Mouse (Mus musculus): ENCODE data around the gene Ehmt1. TPM values are rescaled to one million over a fixed set of nuclear protein-coding genes. Genes with fewer than 3 reads are reported as not detected.

Gene Ehmt1
- polyA plus RNA-seq, 1 experiment, result 14.8 TPM

DNA sequence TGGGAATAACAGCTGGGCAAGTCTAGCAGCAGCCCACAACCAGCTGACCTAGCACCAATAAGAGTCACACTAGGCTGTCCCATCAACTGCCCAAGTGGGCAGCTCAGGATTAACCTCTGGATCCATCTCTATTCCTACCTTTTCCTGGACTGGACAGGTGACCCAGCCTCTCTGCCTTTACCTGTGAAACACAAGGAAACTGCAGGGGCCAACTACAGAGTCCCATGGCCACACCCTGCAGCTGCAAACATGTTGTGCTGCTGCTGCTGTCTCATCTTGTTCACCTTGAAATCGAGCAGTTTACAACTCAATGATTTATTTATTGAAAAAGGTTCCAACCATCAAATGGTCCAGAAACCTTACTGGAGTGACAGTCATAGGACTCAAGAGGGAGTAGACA lies 72.9 kb downstream of the Ehmt1 start:
- H3ac ChIP-seq (ENCODE audit: control insufficient read depth, insufficient read length), result no peak overlapping the region
- H3K4me2 ChIP-seq (ENCODE audit: low read depth), result no peak overlapping the region
- H3K79me2 ChIP-seq (ENCODE audit: control insufficient read depth, insufficient read depth), result no peaks in the 10 kb centered on the region
- H3K27me3 ChIP-seq (ENCODE audit: control insufficient read depth, insufficient read depth, insufficient read length), result no peaks in the 10 kb centered on the region
- H3K36me3 ChIP-seq (ENCODE audit: control insufficient read depth, insufficient read depth), result peaks cover 30% of the 10 kb centered on the region
- no peak for TF ChIP-seq TCF12 (IDR thresholded peaks at IDR 0.05; ENCODE audit: insufficient read depth, poor library complexity, severe bottlenecking)
- TF ChIP-seq CEBPB (IDR thresholded peaks at IDR 0.05; ENCODE audit: insufficient read depth, poor library complexity, severe bottlenecking), result no peak
- TF ChIP-seq MYOD1 (IDR thresholded peaks at IDR 0.05; ENCODE audit: control insufficient read depth in 1 of 3, insufficient read length in 2 of 3, low read depth in 2 of 3), result no peak
- TF ChIP-seq MYOG (IDR thresholded peaks at IDR 0.05; ENCODE audit: control insufficient read depth in 1 of 3, insufficient read depth in 1 of 3, insufficient read length in 2 of 3, low read depth in 2 of 3), result no peak
- no peak for TF ChIP-seq MAX (IDR thresholded peaks at IDR 0.05; ENCODE audit: low read depth)
- TF ChIP-seq POLR2A (IDR thresholded peaks at IDR 0.05; ENCODE audit: insufficient read length, low read depth), result no peak
- TF ChIP-seq USF1 (IDR thresholded peaks at IDR 0.05; ENCODE audit: low read depth), result no peak
- TF ChIP-seq SRF (IDR thresholded peaks at IDR 0.05; ENCODE audit: control insufficient read depth, insufficient read length, low read depth), result no peak
- no peak for TF ChIP-seq TCF3 (IDR thresholded peaks at IDR 0.05; ENCODE audit: insufficient read length, low read depth)
- TF ChIP-seq E2F4 (IDR thresholded peaks at IDR 0.05; ENCODE audit: insufficient read depth), result no peak
- TF ChIP-seq POLR2AphosphoS2 (IDR thresholded peaks at IDR 0.05; ENCODE audit: insufficient read length, low read depth), result no peak
- TF ChIP-seq REST (IDR thresholded peaks at IDR 0.05; ENCODE audit: insufficient read depth, insufficient read length), result no peak
- H3K4me3 ChIP-seq, result no peak overlapping the region

DNA sequence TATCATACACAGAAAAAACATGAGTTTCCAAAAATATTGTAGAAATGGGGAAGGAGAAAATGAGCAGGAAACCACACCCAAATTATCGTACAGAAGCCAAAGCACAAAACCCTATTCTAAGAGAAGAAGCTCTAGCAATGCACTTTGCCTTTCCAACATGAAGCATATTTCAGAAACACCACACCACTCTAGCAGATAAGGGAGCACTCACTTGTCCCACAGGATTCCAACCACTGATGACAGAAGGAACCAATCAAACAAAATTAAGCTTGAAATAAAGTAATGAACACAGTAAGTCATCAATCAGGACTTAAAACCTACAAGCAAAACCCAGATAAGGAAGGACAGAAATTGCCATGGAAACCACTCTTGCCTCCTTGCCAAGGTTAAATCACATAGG lies 74.2 kb downstream of the Ehmt1 start:
- no peak overlapping the region for H3ac ChIP-seq (ENCODE audit: control insufficient read depth, insufficient read length)
- peaks cover 24% of the 10 kb centered on the region for H3K36me3 ChIP-seq (ENCODE audit: control insufficient read depth, insufficient read depth)
- TF ChIP-seq POLR2AphosphoS2 (IDR thresholded peaks at IDR 0.05; ENCODE audit: insufficient read length, low read depth) (no peak), TCF12 (IDR thresholded peaks at IDR 0.05; ENCODE audit: insufficient read depth, poor library complexity, severe bottlenecking) (no peak), POLR2A (IDR thresholded peaks at IDR 0.05; ENCODE audit: insufficient read length, low read depth) (no peak), E2F4 (IDR thresholded peaks at IDR 0.05; ENCODE audit: insufficient read depth) (no peak), REST (IDR thresholded peaks at IDR 0.05; ENCODE audit: insufficient read depth, insufficient read length) (no peak), USF1 (IDR thresholded peaks at IDR 0.05; ENCODE audit: low read depth) (no peak), SRF (IDR thresholded peaks at IDR 0.05; ENCODE audit: control insufficient read depth, insufficient read length, low read depth) (no peak), MYOD1 (IDR thresholded peaks at IDR 0.05; ENCODE audit: control insufficient read depth in 1 of 3, insufficient read length in 2 of 3, low read depth in 2 of 3) (no peak), MYOG (IDR thresholded peaks at IDR 0.05; ENCODE audit: control insufficient read depth in 1 of 3, insufficient read depth in 1 of 3, insufficient read length in 2 of 3, low read depth in 2 of 3) (no peak), CEBPB (IDR thresholded peaks at IDR 0.05; ENCODE audit: insufficient read depth, poor library complexity, severe bottlenecking) (no peak)
- no peak overlapping the region for H3K4me3 ChIP-seq
- no peak overlapping the region for H3K4me2 ChIP-seq (ENCODE audit: low read depth)
- H3K79me2 ChIP-seq (ENCODE audit: control insufficient read depth, insufficient read depth), result no peaks in the 10 kb centered on the region
- H3K27me3 ChIP-seq (ENCODE audit: control insufficient read depth, insufficient read depth, insufficient read length), result no peaks in the 10 kb centered on the region

DNA sequence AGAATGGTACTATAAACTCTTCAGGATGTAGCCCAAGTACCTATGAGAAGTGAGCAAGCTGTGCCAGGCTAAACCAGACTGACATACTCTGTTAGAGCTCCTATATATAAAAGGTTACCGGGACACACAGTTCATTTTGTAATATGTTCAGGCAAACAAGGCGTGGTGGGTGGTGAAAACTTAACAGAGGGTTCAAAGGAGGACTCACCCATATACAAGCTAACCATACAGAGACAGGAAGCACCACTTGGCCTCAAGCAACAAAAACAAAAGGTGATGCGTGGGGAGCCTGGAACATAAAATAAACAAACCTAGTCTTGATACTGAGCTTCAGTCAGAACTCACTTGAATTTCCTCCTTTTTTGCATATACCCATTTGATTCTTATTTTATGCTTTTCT lies 88.8 kb downstream of the Ehmt1 start:
- Histone ChIP-seq H3ac (ENCODE audit: control insufficient read depth, insufficient read length) (no peak overlapping the region), H3K27me3 (ENCODE audit: control insufficient read depth, insufficient read depth, insufficient read length) (no peaks in the 10 kb centered on the region), H3K4me3 (no peak overlapping the region), H3K79me2 (ENCODE audit: control insufficient read depth, insufficient read depth) (no peaks in the 10 kb centered on the region), H3K4me2 (ENCODE audit: low read depth) (no peak overlapping the region), H3K36me3 (ENCODE audit: control insufficient read depth, insufficient read depth) (peaks cover 36% of the 10 kb centered on the region)
- TF ChIP-seq E2F4 (IDR thresholded peaks at IDR 0.05; ENCODE audit: insufficient read depth), result no peak
- no peak for TF ChIP-seq USF1 (IDR thresholded peaks at IDR 0.05; ENCODE audit: low read depth)
- TF ChIP-seq TCF12 (IDR thresholded peaks at IDR 0.05; ENCODE audit: insufficient read depth, poor library complexity, severe bottlenecking), result no peak
- no peak for TF ChIP-seq CEBPB (IDR thresholded peaks at IDR 0.05; ENCODE audit: insufficient read depth, poor library complexity, severe bottlenecking)
- TF ChIP-seq POLR2AphosphoS2 (IDR thresholded peaks at IDR 0.05; ENCODE audit: insufficient read length, low read depth), result no peak
- TF ChIP-seq POLR2A (IDR thresholded peaks at IDR 0.05; ENCODE audit: insufficient read length, low read depth), result no peak
- no peak for TF ChIP-seq MYOG (IDR thresholded peaks at IDR 0.05; ENCODE audit: control insufficient read depth in 1 of 3, insufficient read depth in 1 of 3, insufficient read length in 2 of 3, low read depth in 2 of 3)
- TF ChIP-seq SRF (IDR thresholded peaks at IDR 0.05; ENCODE audit: control insufficient read depth, insufficient read length, low read depth), result no peak
- no peak for TF ChIP-seq MYOD1 (IDR thresholded peaks at IDR 0.05; ENCODE audit: control insufficient read depth in 1 of 3, insufficient read length in 2 of 3, low read depth in 2 of 3)
- no peak for TF ChIP-seq TCF3 (IDR thresholded peaks at IDR 0.05; ENCODE audit: insufficient read length, low read depth)
- TF ChIP-seq MAX (IDR thresholded peaks at IDR 0.05; ENCODE audit: low read depth), result no peak
- TF ChIP-seq REST (IDR thresholded peaks at IDR 0.05; ENCODE audit: insufficient read depth, insufficient read length), result no peak

DNA sequence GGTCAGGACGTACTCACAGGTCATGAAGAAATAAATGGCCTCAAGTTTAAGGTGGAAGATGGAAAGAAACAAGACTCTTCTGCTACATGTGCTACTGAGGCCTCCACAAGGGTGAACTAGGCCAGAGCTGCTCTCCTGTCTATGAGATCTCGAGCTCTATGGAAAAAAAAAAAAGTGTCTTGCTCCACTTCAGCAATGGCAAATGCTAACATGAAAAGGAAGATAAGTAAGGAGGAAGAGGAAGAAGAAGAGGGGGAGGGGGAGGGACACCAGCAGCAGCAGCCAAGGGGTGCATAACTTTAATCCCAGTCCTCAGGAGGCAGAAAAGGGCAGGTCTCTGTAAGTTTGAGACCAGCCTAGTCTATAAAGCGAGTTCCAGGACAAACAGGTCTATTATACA lies 109.7 kb downstream of the Ehmt1 start:
- Histone ChIP-seq H3ac (ENCODE audit: control insufficient read depth, insufficient read length) (no peak overlapping the region), H3K79me2 (ENCODE audit: control insufficient read depth, insufficient read depth) (no peaks in the 10 kb centered on the region), H3K27me3 (ENCODE audit: control insufficient read depth, insufficient read depth, insufficient read length) (no peaks in the 10 kb centered on the region), H3K4me2 (ENCODE audit: low read depth) (no peak overlapping the region), H3K36me3 (ENCODE audit: control insufficient read depth, insufficient read depth) (peaks cover 41% of the 10 kb centered on the region), H3K4me3 (no peak overlapping the region)
- no peak for TF ChIP-seq CEBPB (IDR thresholded peaks at IDR 0.05; ENCODE audit: insufficient read depth, poor library complexity, severe bottlenecking)

DNA sequence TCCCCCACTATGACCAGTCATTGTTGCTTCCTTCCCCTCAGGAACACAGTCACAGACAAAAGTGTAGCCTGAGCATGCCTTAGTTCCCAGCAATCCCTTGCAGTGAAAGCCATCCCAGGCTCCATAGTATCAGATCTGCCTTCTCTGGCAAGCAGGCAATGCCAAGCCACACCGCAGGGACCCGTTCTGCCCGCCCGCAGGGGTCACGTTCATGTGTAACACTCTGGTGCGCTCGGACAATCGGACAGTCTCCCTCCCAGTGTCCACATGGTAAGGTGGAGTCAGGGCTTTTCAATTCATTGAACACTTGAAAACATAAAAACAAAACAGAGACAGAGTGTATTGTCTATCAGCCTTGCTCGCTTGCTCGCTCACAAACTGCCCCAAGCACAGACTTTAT lies 111.7 kb downstream of the Ehmt1 start:
- TF ChIP-seq MYOD1 (IDR thresholded peaks at IDR 0.05; ENCODE audit: control insufficient read depth in 1 of 3, insufficient read length in 2 of 3, low read depth in 2 of 3) (no peak), TCF3 (IDR thresholded peaks at IDR 0.05; ENCODE audit: insufficient read length, low read depth) (no peak), POLR2AphosphoS2 (IDR thresholded peaks at IDR 0.05; ENCODE audit: insufficient read length, low read depth) (no peak), CEBPB (IDR thresholded peaks at IDR 0.05; ENCODE audit: insufficient read depth, poor library complexity, severe bottlenecking) (no peak), TCF12 (IDR thresholded peaks at IDR 0.05; ENCODE audit: insufficient read depth, poor library complexity, severe bottlenecking) (no peak)
- H3K79me2 ChIP-seq (ENCODE audit: control insufficient read depth, insufficient read depth), result no peaks in the 10 kb centered on the region
- peaks cover 46% of the 10 kb centered on the region for H3K36me3 ChIP-seq (ENCODE audit: control insufficient read depth, insufficient read depth)
- H3K27me3 ChIP-seq (ENCODE audit: control insufficient read depth, insufficient read depth, insufficient read length), result no peaks in the 10 kb centered on the region
- no peak overlapping the region for H3K4me3 ChIP-seq
- H3ac ChIP-seq (ENCODE audit: control insufficient read depth, insufficient read length), result no peak overlapping the region
- no peak overlapping the region for H3K4me2 ChIP-seq (ENCODE audit: low read depth)

Data from myocyte (in vitro differentiated cells).